Mouse (Mus musculus) small intestine, adult 2 months (tissue): ENCODE results near the gene Atxn7. TPM values are rescaled to one million over a fixed set of nuclear protein-coding genes. Genes with fewer than 3 reads are reported as not detected.

ENCODE experiments used
- H3K27ac ChIP-seq: fragments of 200-500 bp; 2 replicates; pipeline ENCODE4 v1.5.1; 2012; ENCODE audit warnings: low read depth, low read length, control low read depth, inconsistent platforms; ENCODE audit not compliant: insufficient read depth
- H3K27me3 ChIP-seq: fragments of 200-500 bp; 2 replicates; pipeline ENCODE4 v1.6.1; 2012; ENCODE audit warnings: mild to moderate bottlenecking, moderate library complexity, low read length, inconsistent platforms; ENCODE audit not compliant: control insufficient read depth, insufficient read depth
- H3K36me3 ChIP-seq: fragments of 200-500 bp; 2 replicates; pipeline ENCODE4 v1.6.1; 2012; ENCODE audit warnings: mild to moderate bottlenecking, low read length, control low read depth, inconsistent platforms; ENCODE audit not compliant: control insufficient read depth, insufficient read depth
- H3K4me1 ChIP-seq: fragments of 200-500 bp; 2 replicates; pipeline ENCODE4 v1.6.1; 2012; ENCODE audit warnings: low read length, inconsistent platforms, mixed read lengths; ENCODE audit not compliant: control insufficient read depth, insufficient read depth, insufficient read length
- H3K4me3 ChIP-seq: fragments of 200-500 bp; 2 replicates; pipeline ENCODE4 v1.5.1; 2012; ENCODE audit warnings: low read depth, mild to moderate bottlenecking, control low read depth, inconsistent platforms, low read length, moderate library complexity
- CTCF ChIP-seq: fragments of 200-500 bp; IDR thresholded peaks from 2 replicates; pipeline ENCODE4 v1.5.1; 2012; ENCODE audit warnings: low read depth, mild to moderate bottlenecking, control low read depth, inconsistent platforms, low read length, moderate library complexity, mixed read lengths; ENCODE audit not compliant: insufficient replicate concordance, insufficient read length; ENCODE audit errors: extremely low read depth
- POLR2A ChIP-seq: fragments of 200-500 bp; IDR thresholded peaks from 2 replicates; pipeline ENCODE4 v1.6.1; 2012; ENCODE audit warnings: low read depth, mild to moderate bottlenecking, control low read depth, inconsistent platforms, low read length, moderate library complexity
- WGBS: fragments of 180-500 bp; shearing (Covaris S2); methylation state at CpG from one replicate; pipeline ENCODE4 v1.1.7; 2018; 5-methylcytosine and 5-hydroxymethylcytosine counted together
- polyA plus RNA-seq: library from polyadenylated mRNA; depleted of rRNA; stranded (reverse); fragments of >200 nt; gene quantifications from 2 replicates; pipeline ENCODE4 v1.2.3, GENCODE M21; 2012

The Atxn7 gene
- polyA plus RNA-seq, 1 experiment, result 30.8 TPM

DNA sequence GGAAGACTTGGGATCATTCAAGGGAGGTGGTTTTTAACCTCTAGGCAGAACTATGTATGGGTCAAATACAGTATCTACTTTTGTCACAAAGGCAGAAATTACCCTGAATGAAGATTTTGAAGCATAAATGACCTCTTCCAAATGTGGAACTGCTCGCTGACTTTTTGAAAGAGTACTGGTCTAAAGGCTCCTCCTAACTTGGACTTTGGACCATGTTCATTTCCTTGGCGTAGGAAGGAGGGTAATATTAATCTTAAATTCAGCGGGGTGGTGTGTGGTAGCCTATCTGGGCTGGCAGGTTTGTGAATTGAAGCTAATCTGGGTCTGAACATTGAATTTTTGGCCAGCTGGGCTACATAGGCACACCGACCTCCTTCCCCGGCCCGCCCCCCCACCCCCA lies 1.2 kb downstream of the Atxn7 start:
- H3K36me3 ChIP-seq, result no peaks in the 10 kb centered on the region
- peaks cover 7% of the 10 kb centered on the region; the same call in 1 of the 2 replicates for H3K4me1 ChIP-seq
- 36% methylated on average over 6 of the region's 6 CpGs for WGBS
- H3K4me3 ChIP-seq, result no peak overlapping the region
- no peaks in the 10 kb centered on the region for H3K27me3 ChIP-seq
- TF ChIP-seq CTCF (no peak), POLR2A (no peak)
- peak overlapping the region; percentile 80 for H3K27ac ChIP-seq

DNA sequence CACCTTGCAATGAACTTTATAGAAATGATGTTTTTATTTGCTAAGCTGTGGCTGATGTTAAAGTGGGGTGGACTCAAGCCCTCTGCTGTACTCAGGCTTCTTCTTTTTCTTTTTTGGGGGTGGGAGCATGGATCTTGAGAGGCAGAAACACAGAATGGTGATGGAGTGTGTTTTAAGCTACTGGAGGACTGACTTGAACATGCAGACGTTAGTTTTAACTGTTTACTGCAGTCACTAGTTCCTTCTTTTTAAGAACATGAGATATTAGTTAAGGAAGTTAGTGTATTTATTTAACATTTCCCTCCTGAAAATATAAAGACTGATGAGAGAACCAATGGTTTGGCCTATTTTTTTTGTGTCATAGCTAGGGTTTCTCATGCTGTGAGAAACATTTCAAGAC lies 2.3 kb downstream of the Atxn7 start:
- H3K36me3 ChIP-seq, result no peaks in the 10 kb centered on the region
- peaks cover 4% of the 10 kb centered on the region; the same call in 1 of the 2 replicates for H3K4me1 ChIP-seq
- no peaks in the 10 kb centered on the region for H3K27me3 ChIP-seq
- WGBS, result 50% methylated on average over 1 of the region's 1 CpGs
- no peak overlapping the region for H3K27ac ChIP-seq
- H3K4me3 ChIP-seq, result no peak overlapping the region
- TF ChIP-seq POLR2A, result no peak

DNA sequence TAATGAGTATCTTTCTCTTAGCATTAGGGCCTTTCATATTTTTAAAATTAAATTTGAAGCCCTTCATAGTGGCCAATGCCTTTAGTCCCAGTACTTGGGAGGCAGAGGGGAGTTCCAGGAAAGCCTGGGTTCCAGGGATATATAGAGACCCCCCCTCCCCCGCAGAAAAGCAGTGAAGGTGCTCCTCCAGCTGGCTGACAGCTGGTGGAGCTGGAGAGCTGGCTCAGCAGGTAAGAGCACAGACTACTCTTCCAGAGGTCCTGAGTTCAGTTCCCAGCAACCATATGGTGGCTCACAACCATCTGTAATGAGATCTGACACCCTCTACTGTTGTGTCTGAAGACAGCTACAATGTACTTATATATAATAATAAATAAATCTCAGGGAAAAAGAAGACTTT lies 6.4 kb downstream of the Atxn7 start:
- no peaks in the 10 kb centered on the region for H3K36me3 ChIP-seq
- H3K4me1 ChIP-seq, result peaks cover 13% of the 10 kb centered on the region
- TF ChIP-seq CTCF (no peak), POLR2A (no peak)
- no peak overlapping the region for H3K27ac ChIP-seq
- WGBS, result 64% methylated on average over 1 of the region's 1 CpGs
- H3K4me3 ChIP-seq, result no peak overlapping the region
- H3K27me3 ChIP-seq, result no peaks in the 10 kb centered on the region

DNA sequence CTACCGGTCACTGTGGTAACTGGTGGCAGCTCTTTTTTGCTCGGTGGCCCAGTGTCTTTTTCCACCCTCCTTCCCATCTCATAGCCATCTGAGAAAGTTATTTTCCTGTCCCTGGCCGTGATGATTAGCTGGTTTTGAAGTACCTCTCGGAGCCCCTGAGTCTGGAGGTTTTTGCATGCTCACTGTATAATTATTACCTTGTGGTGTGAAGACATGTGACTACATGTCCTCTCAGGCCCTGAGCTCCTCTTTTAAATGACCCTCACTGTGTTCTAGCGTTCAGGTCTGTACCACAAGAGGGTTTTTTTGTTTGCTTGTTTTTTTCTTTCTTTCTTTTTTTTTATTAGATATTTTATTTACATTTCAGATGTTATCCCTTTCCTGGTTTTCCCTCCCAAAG lies 7.2 kb downstream of the Atxn7 start:
- no peaks in the 10 kb centered on the region for H3K36me3 ChIP-seq

DNA sequence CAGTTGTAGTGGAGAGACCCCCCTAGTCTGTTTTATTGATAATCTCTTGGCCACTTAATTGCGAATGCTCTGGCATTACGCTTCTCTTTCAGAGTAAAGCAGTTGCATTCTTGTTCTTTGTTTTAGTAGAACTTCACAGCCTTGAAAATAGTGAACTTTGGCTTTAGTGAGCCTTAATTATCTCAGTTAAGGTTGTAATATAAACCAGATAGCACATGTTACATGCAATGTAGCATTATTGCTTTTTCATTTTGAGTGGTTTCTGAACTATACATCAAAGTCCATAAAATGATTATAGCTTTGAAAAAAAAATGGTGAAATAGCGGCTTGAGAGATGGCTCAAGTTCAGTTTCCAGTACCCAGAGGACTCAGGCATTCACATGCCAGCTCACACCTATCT lies 9.3 kb downstream of the Atxn7 start:
- TF ChIP-seq POLR2A (no peak), CTCF (no peak)
- Histone ChIP-seq H3K27ac (peak overlapping the region; percentile 63), H3K27me3 (no peaks in the 10 kb centered on the region), H3K4me3 (no peak overlapping the region), H3K4me1 (peaks cover 13% of the 10 kb centered on the region), H3K36me3 (no peaks in the 10 kb centered on the region)
- 33% methylated on average over 3 of the region's 3 CpGs for WGBS

More for the DNA sequence above, 7.2 kb downstream of the Atxn7 start:
- no peaks in the 10 kb centered on the region for H3K27me3 ChIP-seq
- no peak overlapping the region for H3K27ac ChIP-seq
- no peak overlapping the region for H3K4me3 ChIP-seq
- H3K4me1 ChIP-seq, result peaks cover 13% of the 10 kb centered on the region
- WGBS, result 93% methylated on average over 5 of the region's 5 CpGs
- no peak for TF ChIP-seq POLR2A
- TF ChIP-seq CTCF, result no peak

DNA sequence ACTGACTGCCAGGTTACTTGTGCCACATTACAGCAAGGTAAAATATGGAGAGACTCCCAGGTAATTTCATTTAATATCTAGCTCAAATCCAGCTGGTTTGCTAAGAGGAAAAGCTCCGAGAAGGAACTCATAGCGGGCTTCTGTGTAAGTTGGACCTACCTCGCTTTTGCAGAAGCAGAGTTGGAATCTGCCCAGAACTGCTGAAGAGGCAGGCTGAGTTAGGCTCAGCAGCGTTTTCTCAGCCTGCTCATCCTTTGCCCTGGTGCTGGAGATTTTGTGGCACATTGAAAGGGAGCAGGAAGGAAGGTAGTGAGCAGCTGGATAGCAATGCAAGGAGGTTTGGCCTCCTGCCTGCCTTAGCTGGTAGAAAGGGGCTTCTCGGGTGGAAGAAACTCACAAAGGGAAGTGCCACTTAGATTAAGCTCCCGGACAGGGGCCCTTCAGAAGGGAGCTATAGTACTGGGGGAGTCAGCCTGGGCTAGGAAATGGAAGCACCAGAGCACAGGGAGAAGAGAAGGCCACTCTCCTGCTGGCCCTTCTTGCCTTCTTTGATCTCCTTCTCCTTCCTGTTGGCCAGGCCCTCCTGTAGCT lies 10.5 kb downstream of the Atxn7 start:
- H3K27ac ChIP-seq, result no peak overlapping the region
- H3K27me3 ChIP-seq, result no peaks in the 10 kb centered on the region
- no peaks in the 10 kb centered on the region for H3K36me3 ChIP-seq
- WGBS, result 34% methylated on average over 6 of the region's 6 CpGs
- peaks cover 13% of the 10 kb centered on the region for H3K4me1 ChIP-seq
- TF ChIP-seq POLR2A (no peak), CTCF (no peak)
- no peak overlapping the region for H3K4me3 ChIP-seq

DNA sequence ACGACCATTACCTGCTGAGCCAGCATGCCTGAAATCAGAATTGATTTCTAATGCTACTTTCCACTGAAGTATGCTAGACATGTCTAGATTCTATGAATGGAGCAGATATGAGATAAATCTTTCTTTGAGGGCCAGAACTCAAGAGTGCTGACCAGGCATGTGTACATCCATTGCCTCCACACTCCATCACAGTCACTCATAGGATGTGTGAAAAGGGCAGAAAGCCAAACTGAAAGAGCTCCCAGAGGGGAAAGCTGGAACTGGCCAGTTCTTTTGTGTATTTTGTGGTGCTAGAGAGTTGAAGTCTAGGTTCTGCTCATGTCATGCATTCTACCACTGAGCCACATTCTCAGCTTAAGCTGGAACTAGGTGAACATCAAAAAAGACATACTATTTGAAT lies 16.3 kb downstream of the Atxn7 start:
- 69% methylated on average over 1 of the region's 1 CpGs for WGBS
- TF ChIP-seq CTCF, result no peak
- TF ChIP-seq POLR2A, result no peak
- Histone ChIP-seq H3K27me3 (no peaks in the 10 kb centered on the region), H3K4me1 (no peaks in the 10 kb centered on the region), H3K27ac (no peak overlapping the region), H3K4me3 (no peak overlapping the region), H3K36me3 (no peaks in the 10 kb centered on the region)

DNA sequence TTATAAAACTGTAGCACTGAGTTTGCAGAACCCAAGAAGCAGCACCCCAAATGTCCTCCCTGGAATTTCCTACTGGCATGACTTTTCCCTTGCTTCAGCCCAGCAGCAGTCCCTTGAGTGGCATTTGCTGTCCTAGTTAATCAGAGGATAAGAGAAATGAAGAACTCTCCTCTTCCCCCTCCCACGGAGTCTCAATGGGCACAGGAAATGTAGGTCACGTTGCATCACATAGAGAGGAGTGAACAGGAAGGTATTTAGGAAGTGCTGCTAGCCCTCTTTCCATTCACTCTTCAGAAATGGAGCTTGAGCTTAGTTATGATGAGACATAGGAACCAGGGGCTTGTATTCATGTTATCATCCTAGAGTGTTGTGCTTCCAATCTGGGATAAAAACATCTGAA lies 20.0 kb downstream of the Atxn7 start:
- no peaks in the 10 kb centered on the region for H3K27me3 ChIP-seq
- WGBS, result 58% methylated on average over 2 of the region's 2 CpGs
- no peaks in the 10 kb centered on the region for H3K36me3 ChIP-seq
- H3K4me3 ChIP-seq, result no peak overlapping the region
- H3K27ac ChIP-seq, result no peak overlapping the region
- TF ChIP-seq CTCF (no peak), POLR2A (no peak)
- H3K4me1 ChIP-seq, result no peaks in the 10 kb centered on the region
